Mouse (Mus musculus) cerebellum, adult 2 months (tissue): ENCODE results near the gene Nipsnap1.

ENCODE experiments used
- CTCF ChIP-seq: fragments of 200-500 bp; IDR thresholded peaks from 2 replicates; pipeline ENCODE4 v1.5.1; 2011; ENCODE audit warnings: low read depth, mild to moderate bottlenecking, control low read depth, low read length, moderate library complexity, borderline replicate concordance; ENCODE audit not compliant: insufficient read depth
- POLR2A ChIP-seq: fragments of 200-500 bp; IDR thresholded peaks from 2 replicates; pipeline ENCODE4 v1.6.1; 2011; ENCODE audit warnings: low read length, control low read depth, borderline replicate concordance; ENCODE audit not compliant: insufficient read depth

DNA sequence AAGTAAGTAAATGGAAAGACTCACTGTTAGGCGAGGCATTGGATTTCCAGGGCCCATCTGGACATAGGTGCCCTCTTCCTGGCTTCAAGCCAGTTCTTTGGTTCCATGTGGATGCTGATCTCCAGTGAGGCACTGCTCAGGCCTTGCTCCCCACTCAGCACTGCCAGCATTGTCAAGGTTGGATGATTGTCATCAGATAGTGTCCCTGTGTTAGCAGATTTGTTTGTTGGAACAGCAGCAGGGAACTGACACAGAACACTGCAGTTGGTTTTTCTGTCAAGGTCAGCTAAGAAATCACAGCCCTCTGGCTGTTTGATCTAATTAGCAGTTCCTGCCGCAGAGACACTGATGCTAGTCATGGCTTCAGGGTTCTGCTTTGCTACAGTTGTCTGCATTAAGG, 47.5 kb downstream of the Nipsnap1 start:
- no peak for TF ChIP-seq POLR2A
- no peak for TF ChIP-seq CTCF
